Mouse (Mus musculus): ENCODE data around the gene Mto1.
"Not testable (repeated sequence)": the region's sequence is repeated elsewhere in the genome, so short reads cannot be mapped to it uniquely, and the experiment has no call there.

Gene Mto1

DNA sequence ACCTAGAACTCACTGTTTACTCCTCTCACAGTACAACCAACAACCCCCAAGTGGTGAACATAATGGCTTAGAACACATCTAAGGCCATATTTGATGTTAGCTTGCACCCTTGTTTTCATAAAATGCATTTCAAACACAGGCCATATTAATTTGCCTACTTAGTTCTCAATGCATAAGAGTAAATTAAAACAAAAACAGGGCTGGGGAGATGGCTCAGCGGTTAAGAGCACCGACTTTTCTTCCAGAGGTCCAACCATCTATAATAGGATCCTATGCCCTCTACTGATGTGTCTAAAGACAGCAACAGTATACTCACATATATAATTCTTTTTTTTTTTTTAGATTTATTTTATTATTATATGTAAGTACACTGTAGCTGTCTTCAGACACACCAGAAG, 27.4 kb downstream of the Mto1 start:
- in situ Hi-C loops (cut with MboI; ENCODE audit: low sequenced_read_pairs): no loop called here

DNA sequence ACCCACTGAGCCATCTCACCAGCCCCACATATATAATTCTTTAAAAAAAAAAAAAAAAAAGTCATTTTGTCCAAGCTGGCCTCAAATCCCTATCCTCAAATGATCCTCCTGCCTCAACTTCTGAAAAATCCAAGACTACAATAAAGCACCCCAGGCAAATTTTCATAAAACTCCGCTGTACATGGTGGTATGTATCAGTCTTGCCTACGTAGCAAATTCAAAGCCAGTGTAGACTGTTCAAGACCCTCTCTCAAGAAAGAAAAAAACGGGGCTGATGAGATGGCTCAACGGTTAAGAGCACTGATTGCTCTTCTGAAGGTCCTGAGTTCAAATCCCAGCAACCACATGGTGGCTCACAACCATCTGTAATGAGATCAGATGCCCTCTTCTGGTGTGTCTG, 27.9 kb downstream of the Mto1 start:
- in situ Hi-C loops (cut with MboI; ENCODE audit: low sequenced_read_pairs): no loop called here

DNA sequence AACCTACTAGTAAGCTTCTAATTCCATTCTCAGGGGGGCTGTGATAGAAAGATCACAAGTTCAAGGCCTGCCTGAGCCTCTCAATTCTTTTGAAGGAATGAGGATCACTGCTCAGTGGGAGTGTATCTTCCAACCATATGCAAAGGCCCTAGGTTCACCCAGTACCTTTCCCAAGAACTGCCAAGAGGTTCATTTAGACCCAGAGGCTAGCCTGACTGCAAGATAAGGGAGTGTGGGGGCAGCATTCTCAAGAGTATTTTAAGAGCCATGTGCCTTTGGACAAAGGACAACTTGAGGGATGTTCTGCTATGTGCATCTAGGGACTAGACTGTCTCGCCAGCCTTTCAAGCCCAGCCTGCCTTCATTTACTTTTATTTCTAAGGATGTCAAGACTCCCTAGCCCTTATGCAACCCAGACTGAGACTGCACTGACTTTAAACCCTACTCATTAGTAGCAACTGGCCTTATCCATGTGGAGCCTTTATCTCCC, 28.6 kb downstream of the Mto1 start:
- in situ Hi-C loops (cut with MboI; ENCODE audit: low sequenced_read_pairs): no loop called here

DNA sequence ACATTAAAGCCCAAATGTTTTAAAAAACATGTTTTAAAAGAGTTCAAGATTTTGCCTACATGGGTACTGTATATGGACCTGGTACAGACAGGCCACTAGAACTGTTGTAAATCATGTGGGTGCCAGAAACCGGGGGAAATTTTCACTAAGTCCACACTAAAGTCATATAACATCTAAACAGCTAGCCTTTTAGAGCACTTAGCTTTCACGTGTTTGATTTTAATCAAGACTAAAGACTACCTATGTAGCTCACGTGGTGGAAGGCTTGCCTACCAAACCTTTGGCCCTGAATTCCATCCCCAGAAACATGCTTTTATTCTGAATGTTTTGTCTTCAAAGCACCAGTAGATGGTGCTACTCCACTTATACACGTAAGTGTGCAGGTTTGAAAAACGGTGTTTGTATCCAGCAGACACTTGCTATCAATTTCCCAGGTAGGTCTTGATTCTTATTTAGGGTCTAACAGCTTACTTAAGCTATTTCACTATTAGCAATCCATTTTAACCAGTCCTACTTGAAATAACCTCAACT, 29.1 kb downstream of the Mto1 start:
- in situ Hi-C loops (cut with MboI; ENCODE audit: low sequenced_read_pairs): no loop called here

DNA sequence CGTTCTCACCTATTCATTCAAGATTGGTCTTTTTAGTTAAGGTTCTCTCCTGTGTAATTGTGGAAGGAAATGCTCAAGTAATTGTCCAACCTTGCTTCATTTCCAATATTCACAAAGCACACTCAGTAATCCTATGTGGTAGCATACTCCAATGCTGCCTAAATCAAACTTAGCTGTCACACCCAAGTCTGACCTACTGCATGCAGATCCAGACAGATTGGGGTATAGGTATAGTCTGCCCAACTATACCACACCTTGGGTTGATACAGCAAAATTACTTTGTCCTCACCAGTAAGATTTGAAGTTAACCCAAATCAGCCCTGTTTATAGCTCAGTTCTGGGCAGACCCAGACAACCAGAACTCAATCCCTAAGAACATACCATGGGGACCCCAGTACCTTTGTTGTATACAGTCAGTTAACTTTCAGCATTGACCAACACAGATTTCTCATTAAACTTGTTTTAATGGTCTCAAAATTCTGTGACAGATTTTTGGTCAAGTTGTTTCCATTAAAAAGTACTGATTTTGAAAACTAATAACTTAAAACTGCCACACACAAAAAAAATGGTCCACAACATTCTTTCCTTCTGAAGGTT, 30.1 kb downstream of the Mto1 start:
- in situ Hi-C loops (cut with MboI; ENCODE audit: low sequenced_read_pairs): not testable (repeated sequence)

DNA sequence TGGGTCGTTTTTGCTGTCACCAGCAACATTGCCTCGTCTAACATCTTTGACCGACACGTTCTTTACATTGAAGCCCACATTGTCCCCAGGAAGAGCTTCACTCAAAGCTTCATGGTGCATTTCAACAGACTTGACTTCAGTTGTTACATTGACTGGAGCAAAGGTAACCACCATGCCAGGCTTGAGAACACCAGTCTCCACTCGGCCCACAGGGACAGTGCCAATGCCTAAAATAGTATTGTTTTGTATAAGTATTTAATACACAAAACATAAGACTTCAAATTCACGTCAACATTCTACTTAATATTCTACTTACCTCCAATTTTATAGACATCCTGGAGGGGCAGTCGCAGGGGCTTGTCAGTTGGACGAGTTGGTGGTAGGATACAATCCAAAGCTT, 31.3 kb downstream of the Mto1 start:
- in situ Hi-C loops (cut with MboI; ENCODE audit: low sequenced_read_pairs): not testable (repeated sequence)

DNA sequence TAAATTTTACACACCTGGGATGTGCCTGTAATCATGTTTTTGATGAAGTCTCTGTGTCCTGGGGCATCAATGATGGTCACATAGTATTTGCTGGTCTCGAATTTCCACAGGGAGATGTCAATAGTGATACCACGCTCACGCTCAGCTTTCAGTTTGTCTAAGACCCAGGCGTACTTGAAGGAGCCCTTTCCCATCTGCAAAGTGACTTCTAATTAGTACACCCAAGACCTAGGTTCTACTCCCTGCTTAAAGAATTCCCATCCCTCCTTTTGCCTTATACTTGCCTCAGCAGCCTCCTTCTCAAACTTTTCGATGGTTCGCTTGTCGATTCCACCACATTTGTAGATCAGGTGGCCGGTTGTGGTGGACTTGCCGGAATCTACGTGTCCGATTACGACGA, 32.2 kb downstream of the Mto1 start:
- in situ Hi-C loops (cut with MboI; ENCODE audit: low sequenced_read_pairs): not testable (repeated sequence)

DNA sequence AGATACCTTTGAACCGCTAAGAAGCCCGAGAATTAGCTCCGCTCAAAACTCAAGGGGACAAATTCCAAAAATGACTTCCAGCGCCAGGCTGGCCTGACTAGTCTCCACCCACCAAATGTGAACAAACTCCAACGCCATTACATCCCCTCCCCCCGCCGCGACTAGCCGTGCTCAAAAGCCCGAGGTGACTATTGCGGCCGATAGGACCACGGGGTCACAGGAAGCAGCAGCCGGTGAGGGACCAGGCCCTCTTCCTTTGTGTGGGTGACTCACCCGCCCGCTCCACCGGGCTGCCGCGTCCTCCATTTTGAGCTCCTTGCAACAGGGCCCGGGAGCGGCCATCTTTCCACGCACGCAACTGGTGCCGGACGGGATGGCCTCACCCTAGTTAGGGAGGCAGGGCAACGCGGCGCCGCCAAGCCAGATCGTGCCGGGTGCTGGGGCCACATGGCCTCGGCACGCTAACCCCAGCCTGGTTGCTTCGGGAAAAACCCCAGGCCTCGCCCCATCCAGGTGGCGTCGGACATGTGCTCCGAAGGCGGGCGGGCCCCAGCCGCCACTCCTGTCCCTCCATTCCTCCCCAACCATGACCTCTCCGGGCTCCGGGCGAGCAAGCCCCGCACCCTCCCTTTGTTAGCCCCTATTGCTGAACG, 32.8 kb downstream of the Mto1 start:
- in situ Hi-C loops (cut with MboI; ENCODE audit: low sequenced_read_pairs): no loop called here

DNA sequence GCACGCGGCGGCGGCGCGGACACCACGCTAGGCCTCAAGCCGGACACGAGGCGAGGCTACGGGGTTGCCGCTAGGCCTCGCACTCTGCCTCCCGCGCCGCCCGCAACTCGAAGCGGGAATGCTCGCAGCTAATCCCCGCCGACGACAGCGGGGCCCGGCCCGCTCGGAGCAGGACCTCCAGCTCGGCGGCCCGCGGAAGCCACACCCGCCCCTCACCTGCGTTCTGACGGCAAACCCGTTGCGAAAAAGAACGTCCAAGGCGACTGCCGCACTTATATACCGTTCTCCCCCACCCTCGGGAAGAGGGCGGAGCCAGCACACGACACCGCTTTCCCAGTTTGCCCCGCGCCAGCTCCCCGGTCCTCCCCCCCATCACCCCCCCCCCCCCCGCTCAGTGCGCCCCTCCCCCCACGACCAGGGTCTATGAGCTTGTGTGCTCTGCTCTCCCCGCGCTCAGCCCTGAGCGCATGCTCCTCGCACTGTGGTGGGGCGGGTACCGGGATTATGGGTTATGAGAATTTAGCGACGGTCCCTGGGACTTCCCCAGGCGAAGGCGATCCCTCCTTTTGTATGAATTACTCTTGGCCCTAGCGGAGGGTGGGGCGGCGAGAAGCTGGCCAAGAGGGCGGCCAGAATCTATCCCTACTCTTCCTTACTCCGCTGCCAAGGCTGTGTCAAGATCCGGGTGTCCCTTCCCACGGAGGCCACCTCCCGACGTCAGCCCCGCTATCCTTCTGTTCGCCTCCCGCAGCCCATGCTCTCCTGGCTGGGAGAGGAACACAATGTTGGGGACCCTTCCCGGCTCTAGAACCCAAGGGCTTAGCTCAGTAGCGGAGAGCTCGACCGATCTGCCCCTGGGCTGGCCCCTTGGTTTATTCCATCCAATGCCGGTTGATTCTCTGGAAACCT, 33.7 kb downstream of the Mto1 start:
- in situ Hi-C loops (cut with MboI; ENCODE audit: low sequenced_read_pairs): no loop called here

DNA sequence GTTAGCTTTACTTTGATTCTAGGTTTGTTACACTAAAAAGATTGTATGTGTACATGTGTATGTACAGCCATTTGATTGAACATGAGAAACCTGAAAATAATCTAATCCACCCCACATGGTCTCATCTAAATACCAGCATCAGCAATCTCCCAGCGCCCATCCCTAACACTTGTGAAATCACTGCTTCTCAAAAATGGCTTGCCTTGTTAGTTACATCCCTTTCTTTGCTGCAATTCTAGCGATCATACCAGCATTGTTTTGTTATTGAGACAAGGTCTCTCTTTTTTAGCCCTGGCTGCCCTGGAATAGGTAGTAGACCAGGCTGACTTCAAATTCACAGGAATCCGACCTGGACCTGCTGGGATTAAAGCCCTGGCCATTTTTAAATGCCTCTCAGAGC, 34.4 kb downstream of the Mto1 start:
- in situ Hi-C loops (cut with MboI; ENCODE audit: low sequenced_read_pairs): no loop called here

DNA sequence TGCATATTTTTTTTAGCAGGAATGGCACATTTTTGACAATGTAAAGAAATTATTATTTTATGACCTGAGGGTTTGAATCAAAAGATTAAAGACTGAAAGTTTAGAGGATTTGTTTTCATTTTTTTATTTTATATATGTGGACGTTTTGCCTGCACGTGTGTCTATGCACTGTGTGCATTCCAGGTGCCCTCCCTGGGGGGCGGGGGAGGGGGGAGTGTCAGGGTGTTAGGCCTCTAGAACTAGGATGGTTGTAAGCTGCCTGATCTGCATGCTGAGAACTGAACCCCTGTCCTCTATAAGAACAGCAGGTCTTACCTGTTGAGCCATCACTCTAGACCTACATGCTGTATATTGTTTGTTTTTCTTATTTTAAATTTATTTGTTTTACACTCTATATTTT, 36.7 kb downstream of the Mto1 start:
- in situ Hi-C loops (cut with MboI; ENCODE audit: low sequenced_read_pairs): no loop called here

DNA sequence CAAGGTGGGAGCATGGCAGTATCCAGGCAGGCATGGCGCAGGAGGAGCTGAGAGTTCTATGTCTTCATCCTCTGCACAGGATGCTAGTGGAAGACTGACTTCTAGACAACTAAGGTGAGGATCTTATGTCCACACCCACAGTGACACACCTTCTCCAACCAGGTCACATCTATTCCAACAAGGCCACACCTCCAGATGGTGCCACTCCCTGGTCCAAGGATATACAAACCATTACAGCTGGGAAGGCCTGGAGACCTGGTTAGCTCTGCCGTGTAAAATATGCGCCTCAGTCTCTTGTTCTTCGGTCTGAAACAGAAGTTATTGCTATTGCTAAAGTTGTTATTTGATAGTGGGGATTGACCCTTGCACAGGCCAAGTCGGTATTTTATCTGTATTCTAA, 40.0 kb downstream of the Mto1 start:
- in situ Hi-C loops (cut with MboI; ENCODE audit: low sequenced_read_pairs): not testable (repeated sequence)

DNA sequence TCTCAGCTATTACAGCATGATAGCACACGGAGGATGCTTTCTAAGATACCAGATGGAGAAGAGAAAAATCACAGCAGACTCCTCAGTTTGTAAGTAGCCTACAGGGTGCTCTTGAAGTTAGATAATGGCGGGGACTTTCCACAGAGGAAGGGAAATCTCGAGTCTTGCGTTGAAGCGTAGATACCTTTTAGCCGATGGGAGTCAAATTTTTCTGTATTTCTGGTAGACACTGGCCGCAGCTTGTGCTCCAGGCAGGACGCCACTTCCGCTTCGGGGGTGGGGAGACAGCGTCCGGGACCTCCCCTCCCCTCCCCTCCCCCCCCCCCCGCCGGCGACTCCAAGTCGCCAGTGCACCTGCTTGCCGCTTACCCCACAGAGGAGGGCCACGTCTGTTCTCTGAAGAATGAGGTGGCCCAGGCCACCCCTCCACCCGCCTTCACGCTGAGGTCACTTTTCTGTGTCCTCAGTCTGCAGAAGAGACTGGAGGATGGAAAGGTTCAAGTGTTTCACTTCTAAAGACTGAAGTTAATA, 40.9 kb downstream of the Mto1 start, which contains the start of gene Eef1a1:
TSS of gene Eef1a1 (minus strand) at position 262 of the 531 bp plus-strand sequence.
- in situ Hi-C loops (cut with MboI; ENCODE audit: low sequenced_read_pairs): no loop called here

DNA sequence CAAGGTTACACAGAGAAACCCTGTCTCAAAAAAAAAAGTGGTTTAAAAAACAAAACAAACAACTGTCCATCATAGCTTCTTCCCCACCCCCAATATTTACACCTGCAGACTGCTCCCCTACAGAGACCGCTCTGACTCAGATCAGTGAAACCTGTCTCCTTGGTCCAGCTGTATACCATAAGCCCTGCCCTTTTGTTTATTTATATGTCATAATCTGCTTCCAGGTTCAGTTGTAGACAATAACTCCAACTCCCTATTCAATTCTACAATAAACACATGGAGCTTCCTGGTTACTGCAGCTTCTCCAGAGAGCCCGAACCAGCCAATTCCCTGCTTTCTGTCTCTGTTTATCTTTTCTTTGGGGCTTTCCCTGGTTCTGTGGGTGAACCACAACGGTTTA, 43.2 kb downstream of the Mto1 start:
- in situ Hi-C loops (cut with MboI; ENCODE audit: low sequenced_read_pairs): no loop called here

DNA sequence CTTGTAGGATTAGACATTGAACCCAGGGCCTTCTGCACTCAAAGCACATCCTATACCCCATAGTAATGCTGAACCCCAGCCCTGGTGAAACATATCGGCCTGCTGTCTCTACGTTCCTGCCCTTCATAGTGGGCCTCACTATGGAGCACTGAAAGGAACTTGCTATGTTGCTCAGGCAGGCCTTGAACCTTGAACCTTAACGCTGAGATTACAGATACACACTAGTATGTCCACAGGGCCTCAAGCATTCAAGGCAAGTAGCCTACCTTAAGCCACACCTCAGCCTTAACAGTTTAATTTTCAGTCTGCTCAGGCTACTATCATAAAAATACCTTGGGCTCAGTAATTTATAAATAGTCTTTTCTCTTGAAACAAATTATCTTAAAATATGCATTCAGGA, 44.2 kb downstream of the Mto1 start:
- in situ Hi-C loops (cut with MboI; ENCODE audit: low sequenced_read_pairs): no loop called here

DNA sequence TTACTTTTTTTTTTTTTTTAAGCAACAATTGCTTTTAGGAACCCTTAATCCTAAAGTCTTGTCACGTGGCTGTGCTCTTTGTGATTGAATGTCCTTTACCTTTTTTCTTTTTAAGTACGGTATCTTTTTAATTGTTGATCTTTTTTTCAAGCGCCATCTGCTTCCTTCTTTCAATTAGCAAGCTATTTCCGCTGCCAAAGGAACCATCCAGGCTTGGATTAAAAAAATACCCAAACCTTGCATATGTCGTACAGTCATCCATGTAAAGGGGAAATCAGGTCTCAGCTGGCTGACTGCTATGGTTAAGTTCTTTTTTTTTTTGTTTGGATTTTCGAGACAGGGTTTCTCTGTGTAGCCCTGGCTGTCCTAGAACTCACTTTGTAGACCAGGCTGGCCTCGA, 45.2 kb downstream of the Mto1 start:
- in situ Hi-C loops (cut with MboI; ENCODE audit: low sequenced_read_pairs): no loop called here

DNA sequence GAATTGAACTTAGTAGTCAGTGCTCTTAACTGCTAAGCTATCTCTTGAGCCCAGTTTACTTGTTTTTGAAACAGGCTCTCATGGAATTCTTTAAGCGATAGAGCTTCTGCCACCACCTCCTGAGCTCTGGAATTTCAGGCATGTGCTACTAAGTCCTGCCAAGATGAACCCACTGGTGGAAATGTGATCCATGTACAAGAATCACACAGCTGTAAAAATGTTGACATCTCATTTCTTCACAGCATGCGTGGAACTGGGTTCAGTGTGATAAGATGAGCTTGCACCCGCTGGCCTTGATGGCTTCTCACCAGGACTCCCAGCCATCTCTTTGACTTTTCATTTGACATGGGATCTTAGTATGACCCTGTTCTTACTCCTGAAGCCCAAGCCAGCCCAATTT, 52.4 kb downstream of the Mto1 start:
- in situ Hi-C loops (cut with MboI; ENCODE audit: low sequenced_read_pairs): no loop called here

DNA sequence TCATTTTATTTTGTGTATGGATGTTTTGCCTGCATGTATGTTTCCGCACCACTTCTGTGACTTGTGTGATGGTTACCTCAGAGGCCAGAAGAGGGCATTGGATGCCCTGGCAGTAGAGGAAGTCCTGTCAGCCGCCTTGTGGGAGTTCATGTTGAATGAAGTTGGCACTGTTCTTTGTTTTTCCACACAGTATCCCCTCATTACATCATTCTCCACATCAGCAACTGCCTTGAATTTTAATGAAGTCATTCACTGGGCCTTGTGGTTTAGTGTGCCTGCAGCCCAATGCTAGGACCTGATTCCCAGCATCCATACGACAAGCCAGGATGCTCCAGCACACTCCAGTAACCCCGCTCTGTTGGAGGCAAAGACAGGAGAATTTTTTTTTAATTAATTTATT, 53.3 kb downstream of the Mto1 start:
- in situ Hi-C loops (cut with MboI; ENCODE audit: low sequenced_read_pairs): no loop called here

DNA sequence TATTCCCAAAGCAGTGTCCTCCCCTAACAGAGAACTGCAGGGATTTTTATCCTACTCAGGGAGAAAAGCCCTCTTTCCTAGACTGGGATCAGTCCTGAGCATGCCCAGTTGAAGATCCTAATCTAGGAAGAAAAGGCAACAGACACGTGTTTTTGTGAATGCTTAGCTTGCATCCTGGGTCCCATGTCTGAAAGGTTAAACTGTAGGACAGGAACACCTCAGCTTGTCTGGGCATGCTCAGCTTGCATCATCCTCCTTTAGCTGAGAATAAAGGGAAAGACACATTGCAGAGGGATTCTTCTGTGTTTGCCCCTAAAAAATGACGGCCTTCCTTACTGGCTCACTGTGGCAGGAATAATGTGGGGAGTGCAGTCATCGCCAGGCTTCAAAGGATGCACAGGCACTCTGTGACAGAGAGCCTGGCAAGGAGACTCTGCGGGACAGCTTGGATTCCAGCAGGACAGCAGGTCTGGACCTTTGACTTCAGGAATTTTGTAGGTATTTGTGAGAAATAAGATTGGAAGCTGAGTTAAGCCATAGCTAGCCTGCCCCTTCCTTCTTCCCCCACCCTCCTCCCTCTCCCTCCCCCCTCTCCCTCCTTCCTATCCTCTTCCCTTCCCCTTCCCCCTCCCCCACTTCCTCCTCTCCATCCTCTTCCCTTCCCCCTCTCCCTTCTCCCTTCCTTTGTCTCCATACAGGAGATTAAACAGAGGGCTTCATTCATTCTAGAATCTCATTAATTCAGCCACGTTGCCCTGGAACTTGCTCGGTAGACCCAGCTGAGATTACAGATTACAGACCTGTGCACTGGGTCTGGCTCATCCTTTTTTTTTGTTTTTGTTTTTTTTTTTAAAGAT, 55.4 kb downstream of the Mto1 start:
- in situ Hi-C loops (cut with MboI; ENCODE audit: low sequenced_read_pairs): no loop called here

DNA sequence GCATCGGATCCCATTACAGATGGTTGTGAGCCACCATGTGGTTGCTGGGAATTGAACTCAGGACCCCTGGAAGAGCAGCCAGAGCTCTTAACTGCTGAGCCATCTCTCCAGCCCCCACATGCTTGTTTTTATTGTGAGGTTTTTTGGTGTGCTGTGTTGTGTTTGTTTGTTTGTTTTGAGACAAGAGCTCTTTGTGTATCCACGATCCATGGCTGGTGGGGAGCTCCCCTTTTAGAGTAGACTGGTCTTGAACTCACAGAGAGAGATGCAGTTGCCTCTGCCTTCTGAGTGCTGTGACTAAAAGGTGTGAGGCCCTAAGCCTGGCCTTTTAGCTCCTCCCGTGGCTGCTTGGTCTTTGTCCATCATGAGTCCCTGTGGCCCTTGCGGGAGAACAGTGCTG, 56.1 kb downstream of the Mto1 start:
- in situ Hi-C loops (cut with MboI; ENCODE audit: low sequenced_read_pairs): no loop called here
